Mouse (Mus musculus) embryonic facial prominence, embryonic 10.5 days (tissue): ENCODE results near the gene Maml2. TPM values are rescaled to one million over a fixed set of nuclear protein-coding genes. Genes with fewer than 3 reads are reported as not detected.

Experiments
- DNase-seq: peaks from one replicate; pipeline ENCODE4 v3.0.0-alpha.2; 2017; ENCODE audit warnings: low spot score
- H3K27ac ChIP-seq: fragments of 300-500 bp; sonication (generic); replicated peaks from 2 replicates; pipeline ENCODE4 v1.5.1; 2016; ENCODE audit warnings: mild to moderate bottlenecking
- H3K27me3 ChIP-seq: fragments of 300-500 bp; sonication (generic); replicated peaks from 2 replicates; pipeline ENCODE4 v1.6.1; 2016; ENCODE audit warnings: low read depth, mild to moderate bottlenecking; ENCODE audit not compliant: poor library complexity, severe bottlenecking
- H3K36me3 ChIP-seq: fragments of 300-500 bp; sonication (generic); replicated peaks from 2 replicates; pipeline ENCODE4 v1.6.1; 2016; ENCODE audit warnings: mild to moderate bottlenecking, moderate library complexity
- H3K4me1 ChIP-seq: fragments of 300-500 bp; sonication (generic); 2 replicates; pipeline ENCODE4 v1.6.1; 2016
- H3K4me3 ChIP-seq: fragments of 300-500 bp; sonication (generic); 2 replicates; pipeline ENCODE4 v1.5.1; 2016; ENCODE audit warnings: mild to moderate bottlenecking, moderate library complexity
- H3K9me3 ChIP-seq: fragments of 300-500 bp; sonication (generic); 2 replicates; pipeline ENCODE4 v1.6.1; 2016; ENCODE audit warnings: mild to moderate bottlenecking
- WGBS: fragments of 180-500 bp; shearing (Covaris S2); methylation state at CpG from one replicate; pipeline ENCODE4 v1.1.7; 2016; 5-methylcytosine and 5-hydroxymethylcytosine counted together
- polyA plus RNA-seq: library from polyadenylated mRNA; unstranded; fragments of >200 nt; fragmentation: Nextera tagmentation; extraction: Ambion mirVana; gene quantifications from 2 replicates; pipeline ENCODE4 v1.2.1, GENCODE M21; 2016

The Maml2 gene
- polyA plus RNA-seq, 1 experiment from 2014 or later = 8.0 TPM

DNA sequence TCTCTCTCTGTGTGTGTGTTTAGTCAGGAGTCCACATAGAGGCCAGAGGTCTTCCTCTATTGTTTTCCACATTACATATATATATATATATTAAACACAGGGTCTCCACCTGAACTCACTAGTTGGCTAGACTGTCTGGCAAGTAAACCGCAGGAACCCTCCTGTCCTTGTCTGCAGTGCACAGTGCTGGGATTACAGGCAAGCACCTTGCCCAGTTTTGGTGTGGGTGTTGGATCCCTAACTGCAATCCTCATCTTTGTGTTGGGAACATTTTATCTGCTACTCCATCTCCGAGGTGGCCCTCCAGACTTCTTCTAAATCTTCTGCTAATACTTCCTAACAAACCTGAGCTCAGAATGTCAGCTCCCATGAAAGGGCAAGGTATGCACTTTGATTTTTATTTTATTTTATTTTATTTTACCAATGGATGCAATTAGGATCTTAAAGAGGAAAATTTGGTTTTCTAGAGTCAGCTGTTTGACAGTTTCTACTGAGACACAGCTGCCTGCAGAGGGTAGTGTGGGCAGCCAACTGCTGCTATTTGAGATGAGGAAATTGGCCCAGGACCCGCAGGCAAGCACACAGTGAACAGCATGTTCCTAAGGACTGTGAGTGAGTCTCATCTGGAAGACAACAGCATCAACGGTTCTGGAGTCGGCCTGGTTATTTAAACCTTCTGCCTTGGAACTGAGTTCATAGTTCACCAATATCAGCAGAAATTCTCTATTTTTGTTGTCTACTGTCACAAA lies 213.0 kb downstream of the Maml2 start:
- H3K27me3 ChIP-seq = no peaks in the 10 kb centered on the region
- no peaks in the 10 kb centered on the region for H3K36me3 ChIP-seq
- DNase-seq = no peak
- 78% methylated on average over 5 of the region's 5 CpGs for WGBS
- H3K4me3 ChIP-seq = no peak overlapping the region
- no peaks in the 10 kb centered on the region for H3K9me3 ChIP-seq
- peaks cover 8% of the 10 kb centered on the region for H3K4me1 ChIP-seq
- no peak overlapping the region for H3K27ac ChIP-seq

DNA sequence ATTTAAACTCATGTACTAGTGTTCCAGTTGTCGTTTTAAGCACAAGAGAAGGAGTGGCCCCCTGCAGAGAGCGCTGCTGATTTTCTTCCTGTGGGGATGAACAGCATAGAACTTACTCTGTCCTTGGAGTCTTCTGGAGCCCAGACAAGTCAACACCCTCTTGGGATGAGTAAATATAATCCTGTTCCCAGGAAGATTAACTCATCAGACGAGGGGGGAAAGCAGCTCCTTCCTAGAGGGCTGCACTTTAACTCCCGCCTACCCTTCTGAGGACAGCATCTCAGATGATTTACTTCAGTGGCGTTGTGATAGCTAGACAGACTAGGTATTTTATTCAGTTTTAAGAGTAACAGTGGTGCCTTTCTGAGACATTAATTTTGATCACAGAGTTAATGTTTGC lies 215.4 kb downstream of the Maml2 start:
- Histone ChIP-seq H3K27me3 (no peaks in the 10 kb centered on the region), H3K36me3 (no peaks in the 10 kb centered on the region), H3K27ac (no peak overlapping the region), H3K9me3 (no peaks in the 10 kb centered on the region), H3K4me3 (no peak overlapping the region), H3K4me1 (peaks cover 12% of the 10 kb centered on the region)
- DNase-seq = no peak
- 56% methylated on average over 5 of the region's 5 CpGs for WGBS

DNA sequence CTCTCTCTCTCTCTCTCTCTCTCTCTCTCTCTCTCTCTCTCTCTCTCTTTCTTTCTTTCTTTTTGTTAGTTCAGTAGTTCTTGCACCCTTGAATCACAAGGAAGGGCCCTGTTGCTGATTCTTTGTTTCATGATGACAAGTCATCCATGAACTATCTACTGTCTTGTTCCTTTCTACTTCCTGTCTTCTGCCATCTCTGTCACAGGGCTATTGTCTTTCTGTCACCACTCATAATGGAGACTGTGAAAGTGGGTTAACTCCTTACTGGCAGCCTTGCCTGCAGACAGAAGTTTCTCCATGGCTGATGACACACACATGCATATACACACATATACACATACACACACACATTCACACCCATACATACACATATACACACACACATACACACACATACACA lies 216.7 kb downstream of the Maml2 start:
- Histone ChIP-seq H3K4me3 (no peak overlapping the region), H3K36me3 (no peaks in the 10 kb centered on the region), H3K27ac (no peak overlapping the region), H3K4me1 (peaks cover 16% of the 10 kb centered on the region), H3K27me3 (no peaks in the 10 kb centered on the region), H3K9me3 (no peaks in the 10 kb centered on the region)
- no peak for DNase-seq

DNA sequence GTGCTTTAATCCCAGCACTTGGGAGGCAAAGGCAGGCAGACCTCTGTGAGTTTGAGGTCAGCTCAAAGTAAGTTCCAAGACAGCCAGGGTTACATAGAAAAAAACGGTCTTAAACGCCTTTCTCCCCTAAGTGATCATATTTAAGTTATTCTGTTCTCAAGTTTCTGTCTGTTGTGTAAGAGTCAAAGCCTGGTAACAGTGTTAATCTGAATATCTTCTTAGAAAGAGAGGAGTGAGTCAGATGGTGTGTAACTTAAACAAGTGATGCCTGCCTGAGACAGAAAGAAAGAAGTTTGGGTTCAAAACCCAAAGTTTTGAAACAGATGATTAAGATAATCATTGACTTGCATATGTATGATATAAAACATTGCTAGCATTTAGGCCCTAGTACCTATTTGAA lies 218.2 kb downstream of the Maml2 start:
- no peak for DNase-seq
- 71% methylated on average over 2 of the region's 2 CpGs for WGBS
- Histone ChIP-seq H3K4me1 (peaks cover 16% of the 10 kb centered on the region), H3K27ac (no peak overlapping the region), H3K4me3 (no peak overlapping the region), H3K27me3 (no peaks in the 10 kb centered on the region), H3K9me3 (no peaks in the 10 kb centered on the region), H3K36me3 (no peaks in the 10 kb centered on the region)

DNA sequence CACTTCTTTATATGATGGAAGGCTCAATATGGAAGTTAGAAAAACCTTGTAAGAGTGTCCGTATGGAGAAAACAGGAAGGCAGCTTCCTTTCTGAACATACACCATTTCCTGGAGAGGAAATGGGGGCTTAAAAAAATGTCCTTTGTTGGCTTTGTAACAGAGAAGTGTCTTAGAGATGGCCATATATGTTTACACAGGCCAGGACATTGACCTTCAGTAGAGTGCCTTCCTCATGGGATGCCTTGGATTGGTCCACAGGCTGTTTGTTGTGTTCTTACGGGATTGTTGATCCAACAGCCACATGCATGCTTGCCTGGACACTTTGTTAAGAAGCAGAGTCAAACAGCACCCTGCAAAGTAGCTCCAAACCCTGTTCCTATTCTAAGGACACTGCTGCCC lies 220.3 kb downstream of the Maml2 start:
- 55% methylated on average over 2 of the region's 2 CpGs for WGBS
- H3K27me3 ChIP-seq = no peaks in the 10 kb centered on the region
- no peak for DNase-seq
- no peaks in the 10 kb centered on the region for H3K36me3 ChIP-seq
- H3K4me1 ChIP-seq = peaks cover 22% of the 10 kb centered on the region
- H3K27ac ChIP-seq = peak overlapping the region; percentile 59
- no peak overlapping the region for H3K4me3 ChIP-seq
- no peaks in the 10 kb centered on the region for H3K9me3 ChIP-seq

DNA sequence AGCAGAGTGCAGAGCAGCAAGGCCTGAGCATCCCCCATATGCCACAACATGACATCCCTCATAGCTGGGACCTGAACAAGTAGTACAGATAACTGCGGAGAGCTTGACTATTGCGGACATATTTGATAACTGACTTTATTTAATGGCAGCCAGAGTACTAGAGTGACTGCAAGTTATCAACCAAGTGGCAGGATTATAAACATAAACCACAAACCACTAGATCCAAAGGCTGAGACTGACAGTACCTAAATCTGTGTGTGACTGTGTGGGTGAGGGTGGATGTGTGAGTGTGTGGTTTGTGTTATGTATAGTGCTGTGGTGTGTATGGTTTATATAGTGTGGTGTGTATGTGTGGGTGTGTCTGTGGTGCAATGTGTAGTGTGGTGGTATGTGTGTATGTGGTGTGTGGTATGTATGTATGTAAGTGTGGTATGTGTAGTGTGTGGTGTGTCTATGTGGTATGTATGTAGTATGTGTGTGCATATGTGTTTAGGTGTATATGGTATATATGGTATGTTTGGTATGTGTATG lies 220.7 kb downstream of the Maml2 start:
- Histone ChIP-seq H3K27ac (peak overlapping the region; percentile 59), H3K27me3 (no peaks in the 10 kb centered on the region), H3K36me3 (no peaks in the 10 kb centered on the region), H3K4me3 (no peak overlapping the region), H3K9me3 (no peaks in the 10 kb centered on the region), H3K4me1 (peaks cover 22% of the 10 kb centered on the region)
- 94% methylated on average over 2 of the region's 2 CpGs for WGBS
- DNase-seq = no peak

DNA sequence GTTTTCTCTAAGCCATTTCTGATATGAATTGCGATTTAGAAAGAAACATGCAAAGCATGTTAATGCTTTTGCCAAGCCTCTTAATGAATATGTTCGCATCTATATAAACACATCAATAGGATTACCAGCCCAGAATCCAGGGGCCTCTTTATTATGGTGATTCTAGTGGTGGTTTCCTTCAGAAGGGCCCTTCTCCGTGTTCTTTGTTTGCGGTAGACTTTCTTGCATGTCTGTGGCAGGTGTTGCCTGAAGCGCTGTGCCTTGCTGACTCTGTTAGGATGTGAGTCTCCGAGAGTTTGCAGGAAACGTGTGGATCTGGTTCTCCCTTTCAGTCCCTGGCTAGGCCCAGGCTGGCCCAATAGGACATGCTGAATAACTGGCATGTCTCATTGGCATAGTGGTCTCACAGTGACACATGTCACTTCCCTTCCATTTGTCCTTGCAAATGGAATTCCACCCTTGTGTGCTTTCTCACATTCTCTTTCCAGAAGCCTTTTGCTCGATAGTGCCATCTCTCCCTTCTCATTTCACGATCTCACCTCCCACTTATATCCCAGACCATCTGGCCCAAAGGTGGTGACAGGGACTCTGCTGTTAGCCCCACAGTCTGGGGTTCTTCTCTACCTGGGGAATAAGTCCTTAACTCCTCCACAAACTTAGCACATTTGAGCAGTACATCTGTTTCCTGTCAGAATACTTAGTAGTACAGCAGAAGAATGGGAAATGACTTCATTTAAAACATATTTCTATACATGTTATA lies 224.5 kb downstream of the Maml2 start:
- H3K4me3 ChIP-seq = no peak overlapping the region
- H3K36me3 ChIP-seq = no peaks in the 10 kb centered on the region
- no peak for DNase-seq
- no peaks in the 10 kb centered on the region for H3K9me3 ChIP-seq
- no peak overlapping the region for H3K27ac ChIP-seq
- H3K27me3 ChIP-seq = no peaks in the 10 kb centered on the region
- 72% methylated on average over 9 of the region's 9 CpGs for WGBS
- peaks cover 26% of the 10 kb centered on the region for H3K4me1 ChIP-seq

DNA sequence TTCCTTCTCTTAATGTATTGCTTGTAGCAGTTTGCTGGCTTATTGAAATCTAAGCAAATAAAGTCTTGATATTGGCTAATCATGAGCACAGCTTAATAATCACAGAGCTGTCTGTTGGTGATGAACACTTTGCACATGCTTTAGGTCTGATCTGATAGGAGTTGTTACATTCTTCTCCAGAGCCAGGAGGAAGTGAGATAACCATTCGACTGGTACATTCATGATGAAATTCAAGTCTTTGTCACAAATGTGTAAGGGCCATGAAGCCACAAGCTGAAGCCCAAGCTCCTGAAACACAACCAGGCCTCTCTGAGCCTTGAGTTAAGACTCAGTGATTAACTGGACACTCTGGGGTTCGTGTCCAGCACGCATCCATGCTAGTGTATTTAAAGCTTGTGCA lies 225.3 kb downstream of the Maml2 start:
- no peaks in the 10 kb centered on the region for H3K27me3 ChIP-seq
- peaks cover 20% of the 10 kb centered on the region for H3K4me1 ChIP-seq
- no peak overlapping the region for H3K4me3 ChIP-seq
- no peak overlapping the region for H3K27ac ChIP-seq
- WGBS = 88% methylated on average over 3 of the region's 3 CpGs
- DNase-seq = no peak
- no peaks in the 10 kb centered on the region for H3K9me3 ChIP-seq
- no peaks in the 10 kb centered on the region for H3K36me3 ChIP-seq

DNA sequence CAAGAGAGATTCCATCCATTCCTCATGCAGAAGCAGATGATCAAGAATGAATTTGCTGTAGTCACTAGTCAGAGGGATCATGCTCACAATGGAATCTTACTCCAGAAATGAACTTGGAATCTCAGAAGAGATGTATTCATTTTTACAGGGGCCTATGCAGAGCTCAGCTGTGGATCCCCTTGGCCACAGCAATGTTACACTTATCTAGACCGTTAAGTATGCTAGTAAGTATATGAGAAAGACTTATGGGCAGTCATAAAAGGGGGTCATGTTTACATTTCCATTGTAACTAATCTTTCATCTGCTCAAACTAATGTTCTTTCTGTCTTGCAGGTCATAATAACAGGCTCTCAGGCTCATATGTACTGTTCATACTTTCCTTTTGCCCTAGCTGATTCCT lies 227.3 kb downstream of the Maml2 start:
- no peak overlapping the region for H3K4me3 ChIP-seq
- H3K27me3 ChIP-seq = no peaks in the 10 kb centered on the region
- H3K9me3 ChIP-seq = no peaks in the 10 kb centered on the region
- peaks cover 25% of the 10 kb centered on the region for H3K4me1 ChIP-seq
- WGBS = 95% methylated on average over 1 of the region's 1 CpGs
- H3K36me3 ChIP-seq = no peaks in the 10 kb centered on the region
- DNase-seq = no peak
- no peak overlapping the region for H3K27ac ChIP-seq

DNA sequence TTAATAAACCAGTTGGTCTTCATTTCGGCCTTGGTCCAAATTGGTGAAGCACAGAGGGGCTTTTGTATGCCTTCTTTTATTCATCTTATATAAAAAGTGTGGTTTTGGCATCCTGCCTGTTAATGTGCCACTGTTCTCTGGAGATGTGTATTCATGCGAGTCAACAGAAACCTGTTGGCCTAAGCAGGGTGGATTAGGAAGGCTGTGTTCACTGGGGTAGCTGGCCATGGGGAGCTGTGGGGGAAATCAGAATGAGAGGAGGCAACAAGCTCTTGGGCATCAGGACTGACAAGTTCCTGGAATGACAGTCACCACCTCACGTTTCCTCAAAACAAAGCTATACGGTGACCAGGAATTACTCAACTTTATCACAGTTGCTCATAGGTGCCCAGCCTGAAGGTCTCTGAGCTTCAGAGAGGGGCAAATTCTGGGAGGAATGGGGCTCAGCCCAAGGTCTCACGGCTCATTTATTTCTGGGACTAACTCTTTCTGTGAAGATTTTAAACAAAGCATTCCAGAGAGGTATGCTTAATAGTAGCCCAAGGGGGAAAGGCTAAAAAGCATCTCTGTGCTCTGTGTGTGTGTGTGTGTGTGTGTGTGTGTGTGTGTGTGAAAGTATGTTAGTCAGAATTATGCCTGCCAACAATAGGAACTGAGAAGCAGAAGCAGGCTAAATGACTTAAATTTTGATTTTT lies 228.0 kb downstream of the Maml2 start:
- no peaks in the 10 kb centered on the region for H3K27me3 ChIP-seq
- no peak for DNase-seq
- 69% methylated on average over 5 of the region's 5 CpGs for WGBS
- H3K4me1 ChIP-seq = peaks cover 29% of the 10 kb centered on the region
- no peak overlapping the region for H3K4me3 ChIP-seq
- 0 out of 2 replicates have a peak overlapping the region, but pooled peaks have one; percentile 40 for H3K27ac ChIP-seq
- H3K9me3 ChIP-seq = no peaks in the 10 kb centered on the region
- H3K36me3 ChIP-seq = no peaks in the 10 kb centered on the region

DNA sequence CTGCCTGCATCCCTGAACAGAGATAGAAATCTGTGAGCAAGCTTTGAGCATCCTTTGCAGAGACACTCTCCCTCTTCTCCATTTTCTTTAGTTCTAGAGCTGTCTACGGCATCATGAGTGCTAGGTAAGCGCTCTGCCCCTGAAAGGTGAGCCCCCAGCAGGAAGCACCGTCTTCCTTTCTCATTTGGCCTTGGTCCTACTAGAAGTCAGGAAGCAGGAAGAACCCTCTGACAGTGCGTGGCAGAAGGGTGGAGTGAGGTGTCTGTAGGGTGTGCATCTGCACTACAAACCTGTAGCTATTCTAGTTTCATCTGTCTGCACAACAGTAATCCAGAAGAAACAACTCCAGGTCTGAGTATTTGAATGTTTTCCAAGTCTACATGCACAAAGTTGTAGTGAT lies 232.8 kb downstream of the Maml2 start:
- 81% methylated on average over 4 of the region's 4 CpGs for WGBS
- Histone ChIP-seq H3K4me1 (peaks cover 45% of the 10 kb centered on the region), H3K27ac (no peak overlapping the region)

DNA sequence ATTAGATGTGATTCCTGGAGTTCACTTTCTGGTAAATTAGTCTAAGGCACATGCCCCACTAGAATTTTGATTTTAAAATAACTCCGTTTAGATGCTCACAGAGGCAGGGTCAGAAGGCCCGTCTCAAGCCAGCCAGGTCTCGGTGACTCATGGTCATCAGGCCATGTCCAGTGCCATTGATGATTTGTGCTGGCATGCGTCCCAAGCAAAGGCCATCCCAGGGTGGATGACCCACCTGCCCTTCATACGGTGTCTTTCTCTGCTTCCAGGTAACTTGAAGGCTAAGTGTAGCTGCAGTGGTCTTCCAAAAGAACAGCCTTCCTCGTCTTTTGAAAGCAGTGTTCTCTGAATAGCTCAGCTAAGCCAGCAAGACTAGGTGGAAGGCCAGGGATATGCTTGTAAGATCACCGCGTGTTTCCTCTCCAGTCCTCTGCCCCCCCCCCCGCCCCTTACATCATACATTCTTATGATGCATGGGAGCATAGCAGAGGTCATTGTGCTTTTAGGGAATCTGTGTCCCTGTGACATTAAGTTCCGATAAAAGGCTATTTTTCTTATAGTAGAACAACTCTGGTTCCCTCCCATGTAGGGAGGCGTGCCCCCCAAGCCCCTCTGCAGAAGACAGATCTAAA lies 235.4 kb downstream of the Maml2 start:
- Histone ChIP-seq H3K9me3 (peaks cover 7% of the 10 kb centered on the region; the same call in 1 of the 2 replicates), H3K4me3 (no peak overlapping the region), H3K27me3 (no peaks in the 10 kb centered on the region), H3K36me3 (peaks cover 3% of the 10 kb centered on the region; the same call in 1 of the 2 replicates), H3K27ac (no peak overlapping the region), H3K4me1 (peaks cover 56% of the 10 kb centered on the region)
- no peak for DNase-seq
- 84% methylated on average over 11 of the region's 11 CpGs for WGBS

More for the DNA sequence above, 232.8 kb downstream of the Maml2 start:
- DNase-seq = no peak
- H3K4me3 ChIP-seq = no peak overlapping the region
- peaks cover 3% of the 10 kb centered on the region; the same call in 1 of the 2 replicates for H3K36me3 ChIP-seq
- H3K27me3 ChIP-seq = no peaks in the 10 kb centered on the region
- H3K9me3 ChIP-seq = peaks cover 7% of the 10 kb centered on the region; the same call in 1 of the 2 replicates
